Mouse (Mus musculus) olfactory bulb, adult 2 months (tissue): ENCODE results near the gene BC004004.

ENCODE experiments used
- CTCF ChIP-seq: fragments of 200-500 bp; IDR thresholded peaks from 2 replicates; pipeline ENCODE4 v1.5.1; 2012; ENCODE audit warnings: low read depth, mild to moderate bottlenecking, low read length, moderate library complexity; ENCODE audit not compliant: insufficient read depth
- POLR2A ChIP-seq: fragments of 200-500 bp; IDR thresholded peaks from 2 replicates; pipeline ENCODE4 v1.6.1; 2012; ENCODE audit warnings: mild to moderate bottlenecking, low read depth, low read length, moderate library complexity; ENCODE audit not compliant: insufficient read depth

- TF ChIP-seq CTCF = no peak
- no peak for TF ChIP-seq POLR2A
Observed at GRCm38 (mm10) chr17:29281541-29281940, 13.0 kb downstream of the BC004004 start.
